Mouse (Mus musculus) lung, postnatal 0 days (tissue): ENCODE measurements around the gene Rab33b.

Source experiments
- CTCF ChIP-seq: IDR thresholded peaks from 2 replicates; pipeline ENCODE4 v1.5.1; 2016; ENCODE audit warnings: antibody characterized with exemption, mild to moderate bottlenecking
- EP300 ChIP-seq: IDR thresholded peaks from 2 replicates; pipeline ENCODE4 v1.6.1; 2016; ENCODE audit warnings: antibody characterized with exemption, mild to moderate bottlenecking, control low read depth

- TF ChIP-seq CTCF (no peak), EP300 (no peak)
Observed at GRCm38 (mm10) chr3:51493272-51493838, 9.6 kb downstream of the Rab33b start.
